Mouse (Mus musculus) layer of hippocampus, adult 8-10 months (tissue): Measurements from ENCODE around the gene Khdc1b. TPM values are rescaled to one million over a fixed set of nuclear protein-coding genes. Genes with fewer than 3 reads are reported as not detected.
"Not testable (repeated sequence)": the region's sequence is repeated elsewhere in the genome, so short reads cannot be mapped to it uniquely, and the experiment has no call there.

ENCODE experiments used
- DNase-seq, 2 experiments: peaks; one replicate each; pipeline ENCODE4 v3.0.0; 2022; ENCODE audit warnings: low spot score in 2 of 2
- total RNA-seq, 4 experiments: library from RNA; stranded (reverse); gene quantifications; 2 replicates each; pipeline ENCODE4 v1.2.4; 2022

Khdc1b gene
- total RNA-seq, result not detected

GRCm38 (mm10) chr1:21383256-21383655, at the start of gene Khdc1b:
Gene Khdc1b (plus strand): TSS chr1:21383556.
- DNase-seq, result no peak

GRCm38 (mm10) chr1:21335836-21336235, 47.5 kb upstream of the Khdc1b start:
- no peak for DNase-seq

GRCm38 (mm10) chr1:21340745-21341144, 42.6 kb upstream of the Khdc1b start:
- no peak for DNase-seq

- peak; percentile 14 to 53 for DNase-seq
Observed at GRCm38 (mm10) chr1:21344253-21344652, 39.1 kb upstream of the Khdc1b start.

GRCm38 (mm10) chr1:21344752-21345151, 38.6 kb upstream of the Khdc1b start:
- not testable (repeated sequence) for DNase-seq

- no peak for DNase-seq
Observed at GRCm38 (mm10) chr1:21349341-21349740, 34.0 kb upstream of the Khdc1b start, which contains the start of gene Khdc1a. Gene Khdc1a (plus strand): TSS chr1:21349641.

- DNase-seq, result not testable (repeated sequence)
Observed at GRCm38 (mm10) chr1:21368031-21368430, 15.3 kb upstream of the Khdc1b start, which contains the start of gene Khdc1c. Gene Khdc1c (plus strand): TSS chr1:21368331.

- no peak for DNase-seq
Observed at GRCm38 (mm10) chr1:21391138-21391671, 7.8 kb downstream of the Khdc1b start.

GRCm38 (mm10) chr1:21402804-21403203, 19.4 kb downstream of the Khdc1b start:
- DNase-seq, result no peak

- no peak for DNase-seq
Observed at GRCm38 (mm10) chr1:21407266-21407665, 23.9 kb downstream of the Khdc1b start.

- DNase-seq, result peak; percentile 62 to 68
Observed at GRCm38 (mm10) chr1:21411331-21412196, 28.2 kb downstream of the Khdc1b start.

GRCm38 (mm10) chr1:21412197-21412555, 28.8 kb downstream of the Khdc1b start:
- no peak for DNase-seq

GRCm38 (mm10) chr1:21419370-21419769, 36.0 kb downstream of the Khdc1b start:
- peak in 1 of 2 experiments; percentile 13 for DNase-seq

GRCm38 (mm10) chr1:21425654-21426053, 42.3 kb downstream of the Khdc1b start:
- no peak for DNase-seq

GRCm38 (mm10) chr1:21428079-21428478, 44.7 kb downstream of the Khdc1b start:
- no peak for DNase-seq

- peak in 1 of 2 experiments; percentile 29 for DNase-seq
Observed at GRCm38 (mm10) chr1:21431666-21432065, 48.3 kb downstream of the Khdc1b start.

GRCm38 (mm10) chr1:21434853-21435252, 51.5 kb downstream of the Khdc1b start:
- no peak for DNase-seq

Other genes with a start within 250 kb of the Khdc1b start
- gene Tmem14a, start 165.0 kb upstream of the Khdc1b start, total RNA-seq, result 10 to 100 TPM; 26.5 to 31.7 (median 28.4) TPM
- 1 to 10 TPM; 1.1 to 2.2 (median 1.4) TPM for gene Gsta3, start 143.0 kb upstream of the Khdc1b start, total RNA-seq
- not detected for gene Khdc1a, start 33.9 kb upstream of the Khdc1b start, total RNA-seq
- gene Khdc1c, start 15.2 kb upstream of the Khdc1b start, total RNA-seq, result not detected